Mouse (Mus musculus): ENCODE measurements around the gene Dhx8. TPM values are rescaled to one million over a fixed set of nuclear protein-coding genes. Genes with fewer than 3 reads are reported as not detected.

The Dhx8 gene
- total and polyA plus RNA-seq, 3 experiments = 33.1 to 44.7 TPM; not detected in 1

GRCm38 (mm10) chr11:101689701-101690113, 43.0 kb upstream of the Dhx8 start:
- Histone ChIP-seq H3K79me2 (ENCODE audit: control insufficient read depth, insufficient read depth, low read length, poor library complexity) (no peaks in the 10 kb centered on the region), H3K4me3 (ENCODE audit: control insufficient read depth in 1 of 2, insufficient read depth in 1 of 2, low read depth in 2 of 2, low read length in 2 of 2) (no peak overlapping the region), H3K9ac (ENCODE audit: control insufficient read depth, low read depth, low read length, poor library complexity, severe bottlenecking) (no peak overlapping the region), H3K27me3 (ENCODE audit: control insufficient read depth in 1 of 2, insufficient read depth in 2 of 2, low read length in 2 of 2) (peaks cover 7 to 11% of the 10 kb centered on the region in 2 experiments; a peak in 3 of 4 replicates), H3K27ac (ENCODE audit: control insufficient read depth, low read depth, low read length) (no peak overlapping the region), H3K9me3 (replicated peaks; ENCODE audit: insufficient read depth, low read length) (no peaks in the 10 kb centered on the region), H3K36me3 (ENCODE audit: control insufficient read depth in 1 of 2, insufficient read depth in 2 of 2, low read length in 2 of 2) (no peaks in the 10 kb centered on the region), H3K4me1 (ENCODE audit: control insufficient read depth in 1 of 2, insufficient read depth in 2 of 2, low read length in 2 of 2) (no peaks in the 10 kb centered on the region)
- TF ChIP-seq BHLHE40 (IDR thresholded peaks at IDR 0.05; ENCODE audit: borderline replicate concordance, low read depth, low read length) = no peak
- no peak for TF ChIP-seq POLR2AphosphoS2 (IDR thresholded peaks at IDR 0.05; ENCODE audit: low read length)
- no peak for TF ChIP-seq MAFK (IDR thresholded peaks at IDR 0.05; ENCODE audit: borderline replicate concordance, low read depth, low read length)
- no peak for TF ChIP-seq MYC (IDR thresholded peaks at IDR 0.05; ENCODE audit: low read depth, low read length)
- TF ChIP-seq CHD2 (IDR thresholded peaks at IDR 0.05; ENCODE audit: low read length) = no peak
- DNase-seq (ENCODE audit: low read depth, low spot score) = no peak

- Histone ChIP-seq H3K36me3 (ENCODE audit: control insufficient read depth in 1 of 2, insufficient read depth in 2 of 2, low read length in 2 of 2) (no peaks in the 10 kb centered on the region), H3K27ac (ENCODE audit: control insufficient read depth, low read depth, low read length) (no peak overlapping the region), H3K79me2 (ENCODE audit: control insufficient read depth, insufficient read depth, low read length, poor library complexity) (no peaks in the 10 kb centered on the region), H3K4me1 (ENCODE audit: control insufficient read depth in 1 of 2, insufficient read depth in 2 of 2, low read length in 2 of 2) (no peaks in the 10 kb centered on the region), H3K9ac (ENCODE audit: control insufficient read depth, low read depth, low read length, poor library complexity, severe bottlenecking) (no peak overlapping the region), H3K9me3 (replicated peaks; ENCODE audit: insufficient read depth, low read length) (no peaks in the 10 kb centered on the region), H3K27me3 (ENCODE audit: control insufficient read depth in 1 of 2, insufficient read depth in 2 of 2, low read length in 2 of 2) (peaks cover 7 to 11% of the 10 kb centered on the region in 2 experiments; a peak in 3 of 4 replicates), H3K4me3 (ENCODE audit: control insufficient read depth in 1 of 2, insufficient read depth in 1 of 2, low read depth in 2 of 2, low read length in 2 of 2) (no peak overlapping the region)
- DNase-seq (ENCODE audit: low read depth, low spot score) = no peak
- TF ChIP-seq NELFE (IDR thresholded peaks at IDR 0.05; ENCODE audit: low read depth, low read length) (no peak), CHD1 (IDR thresholded peaks at IDR 0.05; ENCODE audit: low read depth, low read length) (no peak), MAX (IDR thresholded peaks at IDR 0.05; ENCODE audit: low read length) (no peak), MAZ (IDR thresholded peaks at IDR 0.05; ENCODE audit: low read depth, low read length) (no peak), NRF1 (IDR thresholded peaks at IDR 0.05; ENCODE audit: insufficient read depth, low read depth, low read length, poor library complexity, severe bottlenecking) (no peak)
Observed at GRCm38 (mm10) chr11:101690326-101690725, 42.4 kb upstream of the Dhx8 start.

GRCm38 (mm10) chr11:101695906-101696661, 36.6 kb upstream of the Dhx8 start:
- no peak overlapping the region for H3K27ac ChIP-seq (ENCODE audit: control insufficient read depth, low read depth, low read length)
- H3K4me3 ChIP-seq (ENCODE audit: control insufficient read depth in 1 of 2, insufficient read depth in 1 of 2, low read depth in 2 of 2, low read length in 2 of 2) = no peak overlapping the region
- H3K27me3 ChIP-seq (ENCODE audit: control insufficient read depth in 1 of 2, insufficient read depth in 2 of 2, low read length in 2 of 2) = peaks cover 5 to 6% of the 10 kb centered on the region in 2 experiments
- H3K4me1 ChIP-seq (ENCODE audit: control insufficient read depth in 1 of 2, insufficient read depth in 2 of 2, low read length in 2 of 2) = no peaks in the 10 kb centered on the region
- DNase-seq (ENCODE audit: low read depth, low spot score) = no peak
- no peaks in the 10 kb centered on the region for H3K79me2 ChIP-seq (ENCODE audit: control insufficient read depth, insufficient read depth, low read length, poor library complexity)
- no peaks in the 10 kb centered on the region for H3K9me3 ChIP-seq (replicated peaks; ENCODE audit: insufficient read depth, low read length)
- no peak overlapping the region for H3K9ac ChIP-seq (ENCODE audit: control insufficient read depth, low read depth, low read length, poor library complexity, severe bottlenecking)
- TF ChIP-seq NELFE (IDR thresholded peaks at IDR 0.05; ENCODE audit: low read depth, low read length) (no peak), HCFC1 (IDR thresholded peaks at IDR 0.05; ENCODE audit: low read depth, low read length) (no peak), KAT2A (conservative IDR thresholded peaks at IDR 0.05; ENCODE audit: low read depth, low read length) (no peak), POLR2A (IDR thresholded peaks at IDR 0.05; ENCODE audit: control insufficient read depth in 1 of 2, insufficient read depth in 1 of 2, low read depth in 1 of 2, low read length in 2 of 2, poor library complexity in 1 of 2) (no peak), GATA1 (IDR thresholded peaks at IDR 0.05; ENCODE audit: low read depth, low read length) (no peak), RCOR1 (IDR thresholded peaks at IDR 0.05; ENCODE audit: low read depth, low read length) (no peak), TCF12 (IDR thresholded peaks at IDR 0.05; ENCODE audit: low read depth, low read length) (no peak), CHD1 (IDR thresholded peaks at IDR 0.05; ENCODE audit: low read depth, low read length) (no peak)
- no peaks in the 10 kb centered on the region for H3K36me3 ChIP-seq (ENCODE audit: control insufficient read depth in 1 of 2, insufficient read depth in 2 of 2, low read length in 2 of 2)
